Mouse (Mus musculus) C2C12 (cell line): ENCODE data around the gene Tbata.

Experiments
- CEBPB ChIP-seq: IDR thresholded peaks from one replicate; pipeline ENCODE4 v1.6.1; 2011; ENCODE audit warnings: low read depth, mild to moderate bottlenecking, control low read depth, moderate library complexity
- CTCF ChIP-seq: IDR thresholded peaks from one replicate; pipeline ENCODE4 v1.5.1; 2011; ENCODE audit not compliant: control insufficient read depth, insufficient read depth, insufficient read length
- FOSL1 ChIP-seq: IDR thresholded peaks from one replicate; pipeline ENCODE4 v1.8.0; 2011; ENCODE audit warnings: mild to moderate bottlenecking, low read length; ENCODE audit not compliant: poor library complexity, insufficient read depth, severe bottlenecking
- MAX ChIP-seq: IDR thresholded peaks from one replicate; pipeline ENCODE4 v1.6.1; 2011; ENCODE audit warnings: mild to moderate bottlenecking, control low read depth
- MYOD1 ChIP-seq: IDR thresholded peaks from one replicate; pipeline ENCODE4 v1.6.1; 2011; ENCODE audit warnings: low read depth; ENCODE audit not compliant: control insufficient read depth, insufficient read length
- MYOG ChIP-seq: IDR thresholded peaks from one replicate; pipeline ENCODE4 v1.6.1; 2011; ENCODE audit not compliant: control insufficient read depth, insufficient read length; ENCODE audit errors: extremely low read depth
- USF1 ChIP-seq: IDR thresholded peaks from one replicate; pipeline ENCODE4 v1.6.1; 2011; ENCODE audit warnings: low read depth, mild to moderate bottlenecking, control low read depth, moderate library complexity

DNA sequence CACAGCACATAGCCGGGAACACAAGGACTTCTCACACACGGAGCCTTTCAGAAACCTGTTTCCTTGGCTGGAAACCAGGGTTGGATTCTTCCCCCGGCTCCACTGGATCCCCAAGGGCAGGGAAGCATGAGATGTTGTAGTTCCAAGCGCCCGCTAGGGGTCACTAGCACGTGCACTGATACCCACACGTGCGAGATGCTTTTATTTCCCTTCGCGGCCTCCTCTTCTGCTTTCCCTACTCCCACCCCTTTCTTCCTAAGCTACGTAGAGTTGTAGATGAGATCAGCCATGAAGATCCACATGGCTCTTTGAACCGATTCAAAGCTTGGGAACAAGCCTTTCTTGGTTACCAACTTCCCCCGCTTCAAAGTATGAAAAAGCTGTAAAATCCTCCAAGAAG is 40.0 kb downstream of the Tbata start:
- TF ChIP-seq CTCF (peak; percentile 22), CEBPB (no peak), USF1 (no peak), MYOG (no peak), FOSL1 (no peak), MYOD1 (no peak), MAX (no peak)
